Mouse (Mus musculus): Measurements from ENCODE around the gene Susd2. TPM values are rescaled to one million over a fixed set of nuclear protein-coding genes. Genes with fewer than 3 reads are reported as not detected.
A peak's percentile ranks its signal among the peaks of the same experiment; 100 is the strongest.

Susd2 gene
- polyA plus RNA-seq, 1 experiment from 2014 or later, result 0.96 TPM

DNA sequence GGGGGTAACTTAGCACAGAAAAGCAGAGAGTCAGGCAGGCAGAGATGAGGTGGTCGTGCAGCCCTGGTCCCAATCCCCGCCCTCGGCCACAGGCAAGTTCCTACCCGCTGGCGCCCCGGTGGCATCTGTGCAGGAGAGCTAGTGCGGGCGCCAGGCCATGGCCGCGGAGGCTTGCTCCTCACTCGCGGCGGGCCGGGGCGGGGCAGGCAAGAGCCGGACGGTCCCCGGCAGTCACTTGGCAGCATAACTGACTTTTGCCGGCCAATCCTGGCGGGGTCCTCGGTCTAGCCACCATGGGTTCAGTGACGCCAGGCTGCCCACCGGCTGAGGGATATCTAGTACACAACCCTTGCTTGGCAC is 24.1 kb upstream of the Susd2 start:
- peaks cover 29% of the 10 kb centered on the region for H3K27me3 ChIP-seq (ENCODE audit: low read depth, poor library complexity, severe bottlenecking)
- peak overlapping the region; percentile 70 for H3K4me3 ChIP-seq
- DNase-seq (ENCODE audit: low spot score), result no peak
- no peaks in the 10 kb centered on the region for H3K9me3 ChIP-seq (replicated peaks)
- H3K36me3 ChIP-seq, result peaks cover 43% of the 10 kb centered on the region
- H3K27ac ChIP-seq, result peak overlapping the region; percentile 65
- 2% methylated on average over 23 of the region's 23 CpGs for WGBS
- peaks cover 26% of the 10 kb centered on the region for H3K4me1 ChIP-seq

DNA sequence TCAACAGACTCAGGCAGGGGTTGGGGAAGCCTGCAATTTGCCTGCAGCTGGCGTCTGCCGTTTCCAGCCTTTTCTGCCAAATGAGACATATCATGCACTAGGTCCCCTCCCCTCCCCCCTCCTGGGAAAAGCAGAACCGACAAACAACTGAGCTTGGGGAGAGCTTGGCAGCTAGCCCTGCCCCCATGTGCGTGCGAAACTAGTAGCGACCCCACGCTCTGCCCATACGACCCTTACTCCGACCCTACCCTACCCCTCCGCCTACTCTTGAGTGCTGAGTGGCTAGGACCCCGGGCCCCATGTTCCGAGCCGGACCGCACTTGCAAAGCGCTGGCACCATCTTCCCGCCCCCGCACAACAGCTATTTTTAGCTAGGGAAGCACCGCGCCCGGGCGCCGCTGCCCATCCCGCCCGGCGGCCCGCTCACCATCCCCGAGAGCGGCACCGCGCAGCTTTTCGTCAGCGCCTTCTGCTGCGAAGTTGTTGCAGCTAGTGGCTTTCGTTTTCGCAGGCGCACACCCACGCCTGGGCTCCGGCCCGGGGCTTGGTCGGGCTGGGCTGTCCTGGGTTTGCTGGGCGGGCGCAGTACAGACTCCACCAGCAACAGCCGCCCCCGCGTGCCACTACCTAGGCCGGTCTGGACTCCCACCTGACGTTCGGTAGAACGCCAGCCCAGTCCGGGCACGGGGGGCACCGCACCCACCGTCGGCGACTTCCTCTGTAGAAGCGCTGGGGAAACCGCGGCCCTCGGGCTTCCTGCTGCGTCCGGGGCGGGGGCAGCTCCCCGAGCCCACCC is 23.5 kb upstream of the Susd2 start:
- no peaks in the 10 kb centered on the region for H3K9me3 ChIP-seq (replicated peaks)
- peaks cover 26% of the 10 kb centered on the region for H3K4me1 ChIP-seq
- H3K27ac ChIP-seq, result peak overlapping the region; percentile 65
- peaks cover 44% of the 10 kb centered on the region for H3K36me3 ChIP-seq
- H3K4me3 ChIP-seq, result peak overlapping the region; percentile 70
- H3K27me3 ChIP-seq (ENCODE audit: low read depth, poor library complexity, severe bottlenecking), result peaks cover 29% of the 10 kb centered on the region
- under 1% methylated on average over 63 of the region's 63 CpGs for WGBS
- peak; percentile 71 for DNase-seq (ENCODE audit: low spot score)

DNA sequence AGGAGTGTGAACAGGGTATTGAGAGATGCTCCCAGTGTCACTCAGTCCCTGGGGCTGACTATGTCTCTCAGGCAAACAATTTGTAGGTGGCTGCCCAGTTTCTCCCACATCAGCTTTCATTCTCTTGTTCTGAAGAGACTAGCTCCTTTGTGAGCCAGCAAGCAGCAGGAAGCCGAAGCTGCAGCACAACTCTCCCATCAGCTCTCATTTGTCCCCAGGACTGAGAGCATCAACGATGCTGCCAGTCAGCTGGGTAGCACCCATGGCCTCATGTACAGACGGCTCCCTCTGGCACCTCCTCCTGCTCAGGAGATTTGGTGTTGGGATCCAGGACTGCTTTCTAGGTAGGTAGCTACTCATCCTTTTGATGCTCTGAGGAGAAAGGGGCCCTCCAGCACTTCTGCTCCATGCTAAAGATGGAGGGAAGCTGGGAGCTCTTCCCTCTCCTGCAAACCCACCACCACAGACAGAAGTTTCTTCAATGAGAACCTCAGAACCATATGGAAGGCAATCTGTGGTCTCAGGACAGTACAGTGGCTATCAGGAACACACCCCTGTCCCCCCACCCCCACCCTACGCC is 22.7 kb upstream of the Susd2 start:
- WGBS, result 53% methylated on average over 4 of the region's 4 CpGs
- Histone ChIP-seq H3K27ac (peak overlapping the region; percentile 65; the same call in 1 of the 2 replicates), H3K27me3 (ENCODE audit: low read depth, poor library complexity, severe bottlenecking) (peaks cover 29% of the 10 kb centered on the region), H3K9me3 (replicated peaks) (no peaks in the 10 kb centered on the region), H3K4me1 (peaks cover 26% of the 10 kb centered on the region), H3K36me3 (peaks cover 46% of the 10 kb centered on the region), H3K4me3 (peak overlapping the region; percentile 70)
- DNase-seq (ENCODE audit: low spot score), result no peak

GRCm38 (mm10) chr10:75664673-75665270 is 21.0 kb upstream of the Susd2 start:
- Histone ChIP-seq H3K27ac (no peak overlapping the region), H3K4me3 (no peak overlapping the region), H3K36me3 (peaks cover 44% of the 10 kb centered on the region), H3K27me3 (ENCODE audit: low read depth, poor library complexity, severe bottlenecking) (peaks cover 29% of the 10 kb centered on the region), H3K9me3 (replicated peaks) (no peaks in the 10 kb centered on the region), H3K4me1 (peaks cover 26% of the 10 kb centered on the region)
- 91% methylated on average over 6 of the region's 6 CpGs for WGBS
- DNase-seq (ENCODE audit: low spot score), result no peak

DNA sequence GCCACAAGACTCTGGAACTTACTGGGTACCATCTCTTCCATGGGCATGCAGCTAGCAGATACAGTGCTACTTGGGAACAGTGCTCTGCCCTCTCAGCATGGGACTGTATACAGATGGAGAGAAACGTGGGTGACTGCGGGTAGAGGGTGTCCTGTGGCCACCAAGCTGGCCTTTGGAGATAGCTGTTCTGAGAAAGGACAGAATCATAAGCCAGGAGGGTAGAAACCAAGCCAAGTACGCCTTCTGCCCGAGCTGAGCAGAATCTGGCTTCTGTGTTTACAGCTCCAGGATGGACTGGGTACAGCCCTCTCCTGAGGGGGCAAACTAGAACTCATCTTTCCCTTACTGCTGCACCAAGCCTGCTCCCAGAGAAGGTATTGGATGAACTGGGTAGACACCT is 18.8 kb upstream of the Susd2 start:
- H3K27me3 ChIP-seq (ENCODE audit: low read depth, poor library complexity, severe bottlenecking), result peaks cover 10% of the 10 kb centered on the region
- H3K36me3 ChIP-seq, result peaks cover 59% of the 10 kb centered on the region
- no peaks in the 10 kb centered on the region for H3K9me3 ChIP-seq (replicated peaks)
- H3K4me3 ChIP-seq, result no peak overlapping the region
- no peak for DNase-seq (ENCODE audit: low spot score)
- no peak overlapping the region for H3K27ac ChIP-seq
- 91% methylated on average over 4 of the region's 4 CpGs for WGBS
- H3K4me1 ChIP-seq, result peaks cover 16% of the 10 kb centered on the region

DNA sequence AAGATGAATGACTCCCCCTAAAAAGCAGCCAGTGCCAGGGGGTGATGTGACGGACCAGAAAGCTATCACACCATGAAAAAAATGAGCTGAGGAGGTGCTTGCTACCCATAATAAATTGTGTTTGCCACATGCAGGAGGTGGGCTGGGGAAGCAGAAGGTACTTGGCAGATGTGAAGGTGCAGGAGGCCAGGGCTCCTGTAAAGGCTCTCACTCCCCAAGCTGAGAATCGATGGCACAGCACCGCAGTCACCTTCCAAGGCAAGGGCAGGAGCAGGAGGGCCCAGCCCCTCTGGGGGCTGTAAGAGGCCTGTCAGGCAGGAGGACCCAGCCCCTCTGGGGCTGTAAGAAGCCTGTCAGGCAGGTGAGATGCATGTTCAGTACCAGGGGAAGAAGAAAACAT is 18.1 kb upstream of the Susd2 start:
- H3K4me1 ChIP-seq, result peaks cover 9% of the 10 kb centered on the region
- peaks cover 9% of the 10 kb centered on the region for H3K27me3 ChIP-seq (ENCODE audit: low read depth, poor library complexity, severe bottlenecking)
- no peaks in the 10 kb centered on the region for H3K9me3 ChIP-seq (replicated peaks)
- H3K36me3 ChIP-seq, result peaks cover 66% of the 10 kb centered on the region
- no peak overlapping the region for H3K4me3 ChIP-seq
- H3K27ac ChIP-seq, result no peak overlapping the region
- 93% methylated on average over 3 of the region's 3 CpGs for WGBS
- DNase-seq (ENCODE audit: low spot score), result no peak

GRCm38 (mm10) chr10:75661381-75661780 is 17.6 kb upstream of the Susd2 start:
- peaks cover 4% of the 10 kb centered on the region for H3K4me1 ChIP-seq
- no peak for DNase-seq (ENCODE audit: low spot score)
- WGBS, result 88% methylated on average over 6 of the region's 6 CpGs
- H3K27ac ChIP-seq, result no peak overlapping the region
- no peak overlapping the region for H3K4me3 ChIP-seq
- H3K27me3 ChIP-seq (ENCODE audit: low read depth, poor library complexity, severe bottlenecking), result peaks cover 4% of the 10 kb centered on the region
- H3K36me3 ChIP-seq, result peaks cover 71% of the 10 kb centered on the region
- H3K9me3 ChIP-seq (replicated peaks), result no peaks in the 10 kb centered on the region

GRCm38 (mm10) chr10:75657772-75658171 is 14.0 kb upstream of the Susd2 start:
- H3K4me1 ChIP-seq, result no peaks in the 10 kb centered on the region
- no peak overlapping the region for H3K27ac ChIP-seq
- 96% methylated on average over 7 of the region's 7 CpGs for WGBS
- H3K4me3 ChIP-seq, result no peak overlapping the region
- H3K9me3 ChIP-seq (replicated peaks), result no peaks in the 10 kb centered on the region
- H3K27me3 ChIP-seq (ENCODE audit: low read depth, poor library complexity, severe bottlenecking), result no peaks in the 10 kb centered on the region
- peaks cover 94% of the 10 kb centered on the region for H3K36me3 ChIP-seq
- no peak for DNase-seq (ENCODE audit: low spot score)

DNA sequence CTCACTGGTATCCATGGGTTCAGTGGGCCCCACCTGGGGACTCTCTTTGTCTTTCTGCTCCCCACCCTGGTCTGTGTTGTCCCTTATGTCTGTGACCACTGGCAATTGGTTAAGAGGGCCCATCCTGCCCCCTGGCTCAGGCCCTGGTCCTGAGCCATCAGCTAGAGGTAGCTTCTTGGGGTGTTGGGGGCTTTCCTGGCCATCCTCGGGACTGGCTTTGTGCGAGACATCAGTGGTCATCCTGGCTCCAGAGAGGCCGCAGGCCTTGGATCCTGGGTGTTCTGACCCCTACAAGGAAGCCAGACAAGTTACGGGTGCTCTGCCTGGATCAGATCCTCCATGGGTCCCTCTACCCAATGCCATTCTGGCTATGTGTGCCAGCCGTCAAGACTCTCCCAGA is 13.4 kb upstream of the Susd2 start:
- 93% methylated on average over 5 of the region's 5 CpGs for WGBS
- Histone ChIP-seq H3K27me3 (ENCODE audit: low read depth, poor library complexity, severe bottlenecking) (no peaks in the 10 kb centered on the region), H3K27ac (no peak overlapping the region), H3K36me3 (peaks cover 94% of the 10 kb centered on the region), H3K9me3 (replicated peaks) (no peaks in the 10 kb centered on the region), H3K4me1 (no peaks in the 10 kb centered on the region), H3K4me3 (no peak overlapping the region)
- no peak for DNase-seq (ENCODE audit: low spot score)

DNA sequence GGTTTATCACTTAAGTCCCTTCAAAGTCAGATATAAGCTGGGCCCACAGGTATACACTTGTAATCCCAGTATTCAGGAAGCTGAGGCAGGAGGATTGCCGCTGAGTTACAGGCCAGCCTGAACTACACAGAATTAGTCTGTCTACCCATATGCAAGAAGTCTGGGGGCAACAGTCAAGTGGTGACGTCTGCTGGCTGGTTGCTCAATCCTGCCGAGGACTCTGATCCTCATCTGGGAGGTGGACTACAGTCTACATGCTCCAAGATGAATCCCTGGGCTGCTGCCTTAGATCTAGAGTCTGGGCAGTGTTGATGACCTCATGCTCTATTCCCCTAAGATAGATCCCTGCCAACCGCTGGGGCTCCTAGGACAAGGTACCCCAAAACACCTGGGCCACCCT is 10.2 kb upstream of the Susd2 start:
- WGBS, result 95% methylated on average over 4 of the region's 4 CpGs
- Histone ChIP-seq H3K4me3 (no peak overlapping the region), H3K27ac (no peak overlapping the region), H3K4me1 (no peaks in the 10 kb centered on the region), H3K36me3 (peaks cover 99% of the 10 kb centered on the region), H3K27me3 (ENCODE audit: low read depth, poor library complexity, severe bottlenecking) (no peaks in the 10 kb centered on the region), H3K9me3 (replicated peaks) (no peaks in the 10 kb centered on the region)
- DNase-seq (ENCODE audit: low spot score), result no peak

DNA sequence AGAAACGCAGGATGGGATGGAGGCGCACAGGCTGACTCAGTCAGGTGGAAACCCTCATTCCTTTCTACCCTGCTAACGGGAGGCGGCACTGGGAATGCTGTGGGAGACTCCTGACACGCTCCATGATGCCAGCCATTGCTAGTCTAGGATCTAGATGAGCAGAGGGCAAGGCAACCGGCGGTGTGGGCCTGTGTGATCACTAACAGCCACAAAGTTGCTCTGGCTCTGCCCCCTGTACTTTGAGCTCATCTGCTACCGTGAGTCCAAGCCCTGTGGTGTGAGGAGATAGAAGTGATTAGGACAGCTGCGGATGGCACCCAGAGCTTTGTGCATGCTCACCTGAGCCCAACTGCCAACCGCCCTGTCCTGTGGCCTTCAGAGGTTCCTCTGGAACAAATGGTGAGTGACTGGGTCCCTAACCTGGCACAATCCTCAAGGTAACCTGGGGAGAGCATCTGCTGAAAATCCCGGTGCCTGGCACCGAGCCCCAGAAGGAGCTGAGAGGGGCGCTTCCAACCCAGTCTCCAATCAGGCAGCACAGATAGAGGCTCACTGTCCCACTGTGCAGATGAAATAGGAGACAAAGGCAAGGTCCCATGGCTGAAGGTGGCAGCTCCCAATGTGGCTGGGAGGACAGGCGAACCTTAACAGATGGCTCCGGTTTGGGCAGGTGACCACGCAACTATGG is 7.7 kb upstream of the Susd2 start:
- DNase-seq (ENCODE audit: low spot score), result no peak
- Histone ChIP-seq H3K27ac (no peak overlapping the region), H3K4me3 (no peak overlapping the region), H3K36me3 (peaks cover 99% of the 10 kb centered on the region), H3K27me3 (ENCODE audit: low read depth, poor library complexity, severe bottlenecking) (no peaks in the 10 kb centered on the region), H3K9me3 (replicated peaks) (no peaks in the 10 kb centered on the region), H3K4me1 (no peaks in the 10 kb centered on the region)
- WGBS, result 95% methylated on average over 16 of the region's 16 CpGs

DNA sequence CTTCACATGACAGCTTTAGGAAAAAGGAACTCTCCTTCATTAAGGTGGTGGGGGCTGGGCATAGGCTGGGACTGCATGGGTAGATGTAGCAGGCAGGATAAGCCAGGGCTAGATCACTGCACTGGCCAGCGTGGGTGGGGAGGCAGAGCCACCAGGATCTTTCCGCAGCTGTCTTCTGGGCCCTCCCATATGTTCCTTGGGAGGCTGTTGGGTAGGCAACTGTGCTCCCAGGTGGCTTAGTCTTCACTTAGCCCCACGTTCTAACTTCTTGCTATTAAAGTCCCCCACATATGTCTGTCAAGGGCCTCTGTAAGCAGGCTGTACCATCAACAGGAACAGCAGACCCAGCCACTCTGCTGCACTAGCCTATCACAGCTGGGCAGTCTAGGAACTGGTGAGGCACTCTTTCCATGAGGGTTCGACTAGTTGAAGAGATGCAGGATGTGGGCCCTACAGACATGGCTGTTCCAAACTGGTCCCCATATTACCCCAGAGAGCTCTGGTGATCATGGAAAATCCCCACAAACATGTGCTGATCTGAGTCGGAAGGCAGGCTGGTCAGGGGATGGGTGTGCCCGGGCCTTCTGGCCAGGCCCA is 6.6 kb upstream of the Susd2 start:
- DNase-seq (ENCODE audit: low spot score), result no peak
- Histone ChIP-seq H3K27me3 (ENCODE audit: low read depth, poor library complexity, severe bottlenecking) (no peaks in the 10 kb centered on the region), H3K36me3 (peaks cover 96% of the 10 kb centered on the region), H3K9me3 (replicated peaks) (no peaks in the 10 kb centered on the region), H3K27ac (no peak overlapping the region), H3K4me3 (no peak overlapping the region), H3K4me1 (no peaks in the 10 kb centered on the region)
- 90% methylated on average over 6 of the region's 6 CpGs for WGBS
